Mouse (Mus musculus) testis, adult 2 months (tissue): ENCODE data around the gene 2900092C05Rik.

Source experiments
- CTCF ChIP-seq: fragments of 200-500 bp; IDR thresholded peaks from 2 replicates; pipeline ENCODE4 v1.5.1; 2012; ENCODE audit warnings: low read depth, mild to moderate bottlenecking, inconsistent platforms, low read length, moderate library complexity; ENCODE audit not compliant: control insufficient read depth, insufficient read depth, insufficient replicate concordance
- POLR2A ChIP-seq: fragments of 200-500 bp; IDR thresholded peaks from 2 replicates; pipeline ENCODE4 v1.6.1; 2012; ENCODE audit warnings: low read depth, mild to moderate bottlenecking, inconsistent platforms, low read length, moderate library complexity; ENCODE audit not compliant: control insufficient read depth

- TF ChIP-seq POLR2A (peak; percentile 58), CTCF (no peak)
These were observed 33.9 kb upstream of the 2900092C05Rik start, which contains the start of gene Zfp606 for GRCm38 (mm10) chr7:12478158-12479008.
